Mouse (Mus musculus) heart, embryonic 10.5 days (tissue): ENCODE results near the gene Gmip. TPM values are rescaled to one million over a fixed set of nuclear protein-coding genes. Genes with fewer than 3 reads are reported as not detected.

Source experiments
- DNase-seq: peaks from one replicate; pipeline ENCODE4 v3.0.0-alpha.2; 2017; ENCODE audit warnings: low spot score
- H3K27ac ChIP-seq: fragments of 300-500 bp; sonication (generic); 2 replicates; pipeline ENCODE4 v1.5.1; 2016; ENCODE audit warnings: mild to moderate bottlenecking
- H3K27me3 ChIP-seq: fragments of 300-500 bp; sonication (generic); 2 replicates; pipeline ENCODE4 v1.6.1; 2016; ENCODE audit warnings: mild to moderate bottlenecking; ENCODE audit not compliant: poor library complexity, insufficient read depth, severe bottlenecking
- H3K36me3 ChIP-seq: fragments of 300-500 bp; sonication (generic); 2 replicates; pipeline ENCODE4 v1.6.1; 2016; ENCODE audit warnings: mild to moderate bottlenecking, moderate library complexity
- H3K4me1 ChIP-seq: fragments of 300-500 bp; sonication (generic); 2 replicates; pipeline ENCODE4 v1.6.1; 2016; ENCODE audit warnings: mild to moderate bottlenecking
- H3K4me3 ChIP-seq: fragments of 300-500 bp; sonication (generic); 2 replicates; pipeline ENCODE4 v1.5.1; 2016; ENCODE audit warnings: mild to moderate bottlenecking, moderate library complexity
- H3K9me3 ChIP-seq: fragments of 300-500 bp; sonication (generic); 2 replicates; pipeline ENCODE4 v1.6.1; 2016; ENCODE audit warnings: mild to moderate bottlenecking, moderate library complexity
- WGBS: fragments of 180-500 bp; shearing (Covaris S2); methylation state at CpG from one replicate; pipeline ENCODE4 v1.1.7; 2016; 5-methylcytosine and 5-hydroxymethylcytosine counted together
- polyA plus RNA-seq: library from polyadenylated mRNA; unstranded; fragments of >200 nt; fragmentation: Nextera tagmentation; extraction: Ambion mirVana; gene quantifications from 2 replicates; pipeline ENCODE4 v1.2.1, GENCODE M21; 2016

Gmip gene
- polyA plus RNA-seq, 1 experiment from 2014 or later: 10.3 TPM

- H3K36me3 ChIP-seq: peaks cover 68% of the 10 kb centered on the region
- DNase-seq: no peak
- peaks cover 22% of the 10 kb centered on the region for H3K4me1 ChIP-seq
- H3K27ac ChIP-seq: peak overlapping the region; percentile 83
- 2% methylated on average over 23 of the region's 23 CpGs for WGBS
- peak overlapping the region; percentile 67 for H3K4me3 ChIP-seq
- H3K9me3 ChIP-seq: no peaks in the 10 kb centered on the region
- no peaks in the 10 kb centered on the region for H3K27me3 ChIP-seq
Observed at GRCm38 (mm10) chr8:69808864-69809403, 455 bp downstream of the Gmip start.

- peak overlapping the region; percentile 67 for H3K4me3 ChIP-seq
- DNase-seq: no peak
- no peak overlapping the region for H3K27ac ChIP-seq
- H3K9me3 ChIP-seq: no peaks in the 10 kb centered on the region
- no peaks in the 10 kb centered on the region for H3K27me3 ChIP-seq
- WGBS: 45% methylated on average over 3 of the region's 3 CpGs
- H3K4me1 ChIP-seq: peaks cover 22% of the 10 kb centered on the region
- peaks cover 70% of the 10 kb centered on the region for H3K36me3 ChIP-seq
Observed at GRCm38 (mm10) chr8:69809820-69810219, 1.3 kb downstream of the Gmip start.

DNA sequence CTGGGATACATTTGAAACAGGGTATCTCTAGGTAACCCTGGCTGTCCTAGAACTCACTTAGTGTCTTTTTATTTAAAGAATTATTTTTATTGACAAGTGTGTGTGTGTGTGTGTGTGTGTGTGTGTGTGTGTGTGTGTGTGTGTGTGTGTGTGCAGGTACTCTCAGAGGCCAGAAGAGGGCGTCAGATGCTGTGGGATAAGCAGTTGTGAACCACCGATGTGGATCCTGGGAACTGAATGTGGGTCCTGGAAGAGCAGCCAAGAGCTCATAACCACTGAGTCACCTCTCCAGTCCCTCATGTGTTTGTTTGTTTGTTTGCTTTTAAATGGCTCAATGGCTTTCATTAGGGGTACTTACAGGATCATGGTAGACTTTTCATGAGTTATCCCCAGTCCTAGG is 6.4 kb downstream of the Gmip start:
- peaks cover 72% of the 10 kb centered on the region for H3K36me3 ChIP-seq
- no peak for DNase-seq

DNA sequence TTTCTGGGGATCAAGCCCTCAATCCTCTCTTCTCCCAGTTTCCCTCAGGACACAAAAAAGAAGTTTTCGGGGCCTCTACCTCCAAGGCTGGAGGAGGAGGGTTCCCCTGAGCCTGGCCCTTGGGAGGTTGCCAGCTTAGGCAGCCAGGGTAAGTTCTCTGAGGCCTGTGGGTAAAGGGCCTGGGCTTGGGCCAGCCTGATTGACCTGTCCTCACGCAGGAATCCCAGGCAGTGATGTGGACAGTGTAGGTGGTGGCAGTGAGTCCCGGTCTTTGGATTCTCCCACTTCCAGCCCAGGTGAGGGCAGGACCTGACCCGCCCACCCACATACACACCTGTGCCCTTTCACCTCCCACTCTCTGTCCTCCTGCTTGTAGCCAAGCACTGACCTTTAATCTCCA is 6.9 kb downstream of the Gmip start:
- H3K4me3 ChIP-seq: no peak overlapping the region
- peaks cover 72% of the 10 kb centered on the region for H3K36me3 ChIP-seq
- H3K9me3 ChIP-seq: no peaks in the 10 kb centered on the region
- H3K4me1 ChIP-seq: peaks cover 11% of the 10 kb centered on the region
- no peak overlapping the region for H3K27ac ChIP-seq
- no peaks in the 10 kb centered on the region for H3K27me3 ChIP-seq
- no peak for DNase-seq
- 93% methylated on average over 4 of the region's 4 CpGs for WGBS

More for the DNA sequence above, 6.4 kb downstream of the Gmip start:
- no peaks in the 10 kb centered on the region for H3K27me3 ChIP-seq
- 82% methylated on average over 2 of the region's 2 CpGs for WGBS
- no peak overlapping the region for H3K4me3 ChIP-seq
- no peaks in the 10 kb centered on the region for H3K9me3 ChIP-seq
- peaks cover 14% of the 10 kb centered on the region for H3K4me1 ChIP-seq
- H3K27ac ChIP-seq: no peak overlapping the region

DNA sequence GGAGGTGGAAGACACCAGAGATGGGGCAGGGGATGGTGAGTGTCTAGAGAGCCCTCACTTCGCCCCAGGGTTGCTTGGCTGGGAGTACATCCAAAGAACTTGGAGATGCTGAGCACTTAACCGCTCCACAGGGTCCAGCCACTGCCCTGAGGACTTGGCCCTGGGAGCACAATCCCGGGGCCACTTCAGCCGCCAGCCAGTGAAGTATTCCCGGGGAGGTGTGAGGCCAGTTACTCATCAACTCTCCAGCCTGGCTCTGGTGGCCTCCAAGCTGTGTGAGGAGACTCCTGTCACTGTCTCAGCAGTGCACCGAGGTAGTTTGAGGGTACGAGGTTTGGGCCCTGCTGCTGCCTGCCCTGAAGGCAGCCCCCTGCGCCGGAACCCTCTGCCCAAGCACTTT is 12.0 kb downstream of the Gmip start:
- no peaks in the 10 kb centered on the region for H3K9me3 ChIP-seq
- H3K4me3 ChIP-seq: no peak overlapping the region
- no peaks in the 10 kb centered on the region; the same call in 1 of the 2 replicates for H3K27me3 ChIP-seq
- DNase-seq: no peak
- H3K4me1 ChIP-seq: peaks cover 43% of the 10 kb centered on the region
- peaks cover 44% of the 10 kb centered on the region for H3K36me3 ChIP-seq
- H3K27ac ChIP-seq: no peak overlapping the region
- 74% methylated on average over 9 of the region's 9 CpGs for WGBS

- Histone ChIP-seq H3K4me1 (peaks cover 32% of the 10 kb centered on the region), H3K27ac (peak overlapping the region; percentile 84), H3K36me3 (peaks cover 39% of the 10 kb centered on the region), H3K27me3 (no peaks in the 10 kb centered on the region; the same call in 1 of the 2 replicates), H3K4me3 (peak overlapping the region; percentile 73), H3K9me3 (no peaks in the 10 kb centered on the region)
- DNase-seq: no peak
- WGBS: 1% methylated on average over 16 of the region's 22 CpGs
Observed at GRCm38 (mm10) chr8:69821971-69822385, 13.5 kb downstream of the Gmip start.

GRCm38 (mm10) chr8:69822386-69823191 is 14.1 kb downstream of the Gmip start, which contains the start of gene Lpar2:
Gene Lpar2, plus strand, starts transcription at chr8:69822429.
- WGBS: 2% methylated on average over 33 of the region's 35 CpGs
- Histone ChIP-seq H3K27ac (peak within 1 kb of the TSS; percentile 84), H3K4me3 (peak within 1 kb of the TSS; percentile 73), H3K9me3 (no peaks in the 10 kb centered on the region), H3K27me3 (no peaks in the 10 kb centered on the region; the same call in 1 of the 2 replicates), H3K36me3 (peaks cover 33% of the 10 kb centered on the region), H3K4me1 (peaks cover 32% of the 10 kb centered on the region)
- peak; percentile 91 for DNase-seq

DNA sequence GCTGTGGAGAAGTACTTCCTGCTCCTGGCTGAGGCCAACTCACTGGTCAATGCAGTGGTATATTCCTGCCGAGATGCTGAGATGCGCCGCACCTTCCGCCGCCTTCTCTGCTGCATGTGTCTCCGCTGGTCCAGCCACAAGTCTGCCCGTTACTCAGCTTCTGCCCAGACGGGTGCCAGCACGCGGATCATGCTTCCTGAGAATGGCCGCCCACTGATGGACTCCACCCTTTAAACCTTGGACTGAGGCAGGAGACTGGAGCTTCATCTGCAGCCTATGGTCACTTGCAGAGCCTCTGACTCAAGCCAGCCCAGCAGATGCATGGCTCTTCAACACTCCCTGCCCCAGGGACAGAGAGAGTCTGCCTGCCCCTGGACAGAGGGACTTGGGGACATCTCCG is 17.9 kb downstream of the Gmip start:
- H3K27ac ChIP-seq: no peak overlapping the region
- no peaks in the 10 kb centered on the region for H3K9me3 ChIP-seq
- WGBS: 92% methylated on average over 12 of the region's 12 CpGs
- H3K27me3 ChIP-seq: no peaks in the 10 kb centered on the region; the same call in 1 of the 2 replicates
- peaks cover 32% of the 10 kb centered on the region for H3K4me1 ChIP-seq
- no peak for DNase-seq
- peaks cover 29% of the 10 kb centered on the region for H3K36me3 ChIP-seq
- H3K4me3 ChIP-seq: no peak overlapping the region

DNA sequence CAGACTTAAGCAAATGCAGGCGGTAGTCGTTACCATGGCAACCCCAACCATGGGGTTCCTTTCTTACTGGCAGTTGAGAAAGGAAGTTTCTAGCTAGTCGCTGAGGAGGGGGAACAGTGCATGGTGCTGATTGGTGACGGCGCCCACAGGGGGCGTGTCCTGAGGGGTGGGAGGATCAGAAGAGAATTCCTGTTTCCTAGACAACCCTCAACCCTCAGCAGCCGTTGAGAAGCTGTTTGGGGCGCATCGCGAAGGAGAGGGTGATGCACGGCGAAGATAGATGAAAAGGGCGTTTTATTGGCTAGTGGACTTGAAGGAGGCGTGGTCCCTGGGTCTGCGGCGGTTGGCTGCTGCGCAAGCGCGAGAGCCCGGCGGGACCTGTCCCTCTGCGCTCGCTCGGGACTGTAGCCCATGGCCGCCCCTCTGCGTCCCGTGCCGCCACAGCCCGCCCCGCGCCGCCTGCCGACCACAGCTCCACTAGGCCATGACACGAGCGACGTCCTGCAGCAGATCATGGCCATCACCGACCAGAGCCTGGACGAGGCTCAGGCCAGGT is 23.9 kb downstream of the Gmip start, which contains the start of gene Pbx4:
TSS of gene Pbx4 (plus strand) at position 194 of the 556 bp plus-strand sequence.
- H3K27ac ChIP-seq: peak within 1 kb of the TSS; percentile 85

GRCm38 (mm10) chr8:69837057-69837682 is 28.7 kb downstream of the Gmip start:
- no peaks in the 10 kb centered on the region for H3K9me3 ChIP-seq
- no peak for DNase-seq
- H3K4me3 ChIP-seq: no peak overlapping the region
- 0 out of 2 replicates have a peak, but pooled peaks cover 8% of the 10 kb centered on the region for H3K27me3 ChIP-seq
- no peaks in the 10 kb centered on the region for H3K36me3 ChIP-seq
- H3K4me1 ChIP-seq: peaks cover 10% of the 10 kb centered on the region
- H3K27ac ChIP-seq: no peak overlapping the region
- WGBS: 70% methylated on average over 8 of the region's 8 CpGs

More for the DNA sequence above, 23.9 kb downstream of the Gmip start, which contains the start of gene Pbx4:
- peaks cover 10% of the 10 kb centered on the region for H3K4me1 ChIP-seq
- WGBS: under 1% methylated on average over 38 of the region's 38 CpGs
- DNase-seq: peak; percentile 94
- 0 out of 2 replicates have a peak, but pooled peaks cover 8% of the 10 kb centered on the region for H3K27me3 ChIP-seq
- H3K36me3 ChIP-seq: peaks cover 8% of the 10 kb centered on the region; the same call in 1 of the 2 replicates
- peak within 1 kb of the TSS; percentile 76 for H3K4me3 ChIP-seq
- H3K9me3 ChIP-seq: no peaks in the 10 kb centered on the region

DNA sequence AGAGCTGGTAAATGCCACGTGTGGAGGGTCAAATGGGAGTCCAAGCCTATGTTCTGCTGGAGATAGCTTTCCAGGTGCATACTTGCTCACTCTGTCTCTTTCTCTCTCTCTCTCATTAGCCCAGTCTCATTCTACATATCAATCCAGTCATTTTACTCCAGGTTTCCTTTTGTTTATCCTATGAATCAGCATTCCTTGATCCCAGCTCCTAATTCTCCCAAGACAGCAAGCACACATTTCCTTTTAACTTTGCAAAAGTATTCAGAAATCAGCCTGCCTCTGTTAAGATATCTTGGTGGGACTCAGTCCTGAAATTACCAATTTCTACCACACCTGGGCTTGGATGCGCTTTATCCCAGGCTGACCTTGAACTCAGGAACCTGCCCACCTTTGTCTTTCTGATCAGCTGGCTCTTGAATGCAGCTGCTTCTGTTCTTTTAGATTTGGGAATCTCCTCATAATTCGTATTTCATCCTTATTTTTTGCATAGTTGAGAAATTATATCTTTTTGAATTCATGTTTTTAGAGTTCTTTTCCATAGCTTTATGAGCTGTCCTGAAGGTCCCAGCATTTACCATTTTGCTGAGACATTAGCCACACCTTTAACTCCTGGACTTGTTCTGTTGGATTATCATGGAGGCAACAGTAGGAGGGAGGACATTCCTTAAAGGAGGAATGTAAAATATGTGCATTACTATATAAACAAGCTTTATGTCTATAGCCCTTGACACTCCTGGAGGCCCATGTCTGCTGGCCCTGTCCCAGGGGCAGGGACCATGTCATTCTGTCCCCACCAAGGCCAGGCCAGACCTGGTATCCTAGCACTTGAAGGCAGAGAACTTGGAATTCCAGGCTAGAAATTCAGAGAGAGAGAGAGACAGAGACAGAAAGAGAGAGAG is 38.9 kb downstream of the Gmip start:
- WGBS: 69% methylated on average over 3 of the region's 3 CpGs
- Histone ChIP-seq H3K27me3 (no peaks in the 10 kb centered on the region), H3K9me3 (no peaks in the 10 kb centered on the region), H3K27ac (no peak overlapping the region), H3K4me3 (no peak overlapping the region), H3K36me3 (no peaks in the 10 kb centered on the region), H3K4me1 (peaks cover 7% of the 10 kb centered on the region)
- DNase-seq: no peak

DNA sequence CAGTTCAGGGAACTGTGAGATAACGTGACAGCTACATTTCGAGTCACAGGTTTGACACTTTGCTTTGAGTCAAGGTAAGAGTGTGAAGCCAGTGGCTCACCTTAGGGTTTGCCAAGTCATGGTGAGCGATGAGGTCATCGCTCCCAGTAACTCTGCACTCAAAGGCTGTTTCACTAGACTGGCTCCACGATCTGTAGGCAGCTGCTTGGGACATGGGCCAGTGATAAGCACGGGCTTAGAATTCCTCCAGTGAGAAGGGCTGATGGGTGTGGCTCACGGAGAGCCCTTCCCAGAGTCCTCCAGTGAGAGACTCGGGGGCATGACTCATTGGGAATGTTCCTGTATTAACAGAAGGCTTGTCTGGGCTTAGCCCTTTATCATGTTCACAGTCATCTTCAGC is 40.5 kb downstream of the Gmip start:
- Histone ChIP-seq H3K9me3 (no peaks in the 10 kb centered on the region), H3K27me3 (no peaks in the 10 kb centered on the region), H3K36me3 (no peaks in the 10 kb centered on the region), H3K27ac (no peak overlapping the region), H3K4me3 (0 out of 2 replicates have a peak overlapping the region, but pooled peaks have one; percentile 5), H3K4me1 (peaks cover 7% of the 10 kb centered on the region)
- 56% methylated on average over 8 of the region's 8 CpGs for WGBS
- peak; percentile 81 for DNase-seq
